Mouse (Mus musculus): Measurements from ENCODE around the gene Stx1a.

- TF ChIP-seq CTCF (IDR thresholded peaks at IDR 0.05; ENCODE audit: borderline replicate concordance, insufficient read depth, low read length), result no peak
- TF ChIP-seq POLR2A (IDR thresholded peaks at IDR 0.05; ENCODE audit: low read depth, low read length), result no peak
Measured at GRCm38 (mm10) chr5:135029007-135029854, 5.9 kb downstream of the Stx1a start.
